Mouse (Mus musculus): Measurements from ENCODE around the gene Adora1. TPM values are rescaled to one million over a fixed set of nuclear protein-coding genes. Genes with fewer than 3 reads are reported as not detected.

Gene Adora1
- total and polyA plus RNA-seq, 3 experiments: not detected

DNA sequence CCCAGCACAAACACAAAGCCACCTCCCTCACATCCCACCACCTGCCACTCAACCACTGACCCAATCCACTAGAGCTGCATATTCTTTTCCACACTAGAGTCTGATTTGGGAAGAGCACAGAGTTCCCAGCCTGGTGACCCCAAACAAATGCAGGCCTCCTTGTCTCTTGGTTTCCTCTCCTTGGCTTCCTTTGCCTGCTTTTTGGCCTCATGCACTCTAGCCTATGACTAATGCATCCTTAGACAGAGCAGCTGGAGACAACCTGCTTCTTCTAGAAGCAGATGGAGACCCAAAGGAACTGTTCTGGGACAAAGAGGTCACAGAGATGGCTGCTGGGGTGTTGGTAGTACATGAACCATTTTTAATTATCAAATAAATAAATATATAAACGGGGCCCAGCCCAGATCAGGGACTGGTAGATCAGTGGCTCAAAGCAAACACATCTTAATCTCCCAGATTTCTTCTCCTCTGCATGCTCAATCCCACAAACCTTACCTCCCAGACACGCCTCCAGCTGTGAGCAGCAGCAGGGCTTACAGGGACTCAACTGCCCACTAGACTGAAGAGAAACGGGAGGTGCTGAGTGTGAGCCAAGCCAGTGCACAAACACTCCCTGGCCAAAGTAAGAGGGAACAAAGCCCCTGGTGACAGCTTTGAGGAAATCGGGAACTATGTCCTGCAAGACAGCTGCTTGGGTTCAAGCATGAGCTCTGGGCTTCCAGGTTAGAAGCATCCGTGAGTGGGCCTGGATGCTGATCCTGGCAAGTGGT is 5.2 kb downstream of the Adora1 start:
- no peak for DNase-seq (ENCODE audit: low read depth, low spot score)
- H3K4me3 ChIP-seq (ENCODE audit: control insufficient read depth in 1 of 2, insufficient read depth in 1 of 2, low read depth in 2 of 2, low read length in 2 of 2): no peak overlapping the region
- no peaks in the 10 kb centered on the region for H3K79me2 ChIP-seq (ENCODE audit: control insufficient read depth, insufficient read depth, low read length, poor library complexity)
- H3K4me1 ChIP-seq (ENCODE audit: control insufficient read depth in 1 of 2, insufficient read depth in 2 of 2, low read length in 2 of 2): peaks cover 3 to 20% of the 10 kb centered on the region in 2 experiments; a peak in 3 of 4 replicates
- H3K9ac ChIP-seq (ENCODE audit: control insufficient read depth, low read depth, low read length, poor library complexity, severe bottlenecking): no peak overlapping the region
- no peak for TF ChIP-seq ELF1 (IDR thresholded peaks at IDR 0.05; ENCODE audit: low read depth, low read length)
- TF ChIP-seq TAL1 (IDR thresholded peaks at IDR 0.05; ENCODE audit: low read length): no peak
- TF ChIP-seq TCF12 (IDR thresholded peaks at IDR 0.05; ENCODE audit: low read depth, low read length): no peak
- no peak for TF ChIP-seq ZMIZ1 (IDR thresholded peaks at IDR 0.05; ENCODE audit: low read depth, low read length)
- no peak for TF ChIP-seq POLR2AphosphoS2 (IDR thresholded peaks at IDR 0.05; ENCODE audit: low read length)
- no peak for TF ChIP-seq NELFE (IDR thresholded peaks at IDR 0.05; ENCODE audit: low read depth, low read length)
- TF ChIP-seq GABPA (IDR thresholded peaks at IDR 0.05; ENCODE audit: low read depth, low read length): no peak
- TF ChIP-seq NRF1 (IDR thresholded peaks at IDR 0.05; ENCODE audit: insufficient read depth, low read depth, low read length, poor library complexity, severe bottlenecking): no peak
- no peak for TF ChIP-seq HCFC1 (IDR thresholded peaks at IDR 0.05; ENCODE audit: low read depth, low read length)
- TF ChIP-seq MEF2A (IDR thresholded peaks at IDR 0.05; ENCODE audit: extremely low read depth, insufficient replicate concordance, low read depth, low read length, poor library complexity, severe bottlenecking): no peak
- peaks cover 0 to 3% of the 10 kb centered on the region in 2 experiments; a peak in 1 of 4 replicates for H3K36me3 ChIP-seq (ENCODE audit: control insufficient read depth in 1 of 2, insufficient read depth in 2 of 2, low read length in 2 of 2)
- no peaks in the 10 kb centered on the region for H3K9me3 ChIP-seq (replicated peaks; ENCODE audit: insufficient read depth, low read length)
- H3K27ac ChIP-seq (ENCODE audit: control insufficient read depth, low read depth, low read length): no peak overlapping the region
- peaks cover 0 to 9% of the 10 kb centered on the region in 2 experiments; a peak in 1 of 4 replicates for H3K27me3 ChIP-seq (ENCODE audit: control insufficient read depth in 1 of 2, insufficient read depth in 2 of 2, low read length in 2 of 2)

DNA sequence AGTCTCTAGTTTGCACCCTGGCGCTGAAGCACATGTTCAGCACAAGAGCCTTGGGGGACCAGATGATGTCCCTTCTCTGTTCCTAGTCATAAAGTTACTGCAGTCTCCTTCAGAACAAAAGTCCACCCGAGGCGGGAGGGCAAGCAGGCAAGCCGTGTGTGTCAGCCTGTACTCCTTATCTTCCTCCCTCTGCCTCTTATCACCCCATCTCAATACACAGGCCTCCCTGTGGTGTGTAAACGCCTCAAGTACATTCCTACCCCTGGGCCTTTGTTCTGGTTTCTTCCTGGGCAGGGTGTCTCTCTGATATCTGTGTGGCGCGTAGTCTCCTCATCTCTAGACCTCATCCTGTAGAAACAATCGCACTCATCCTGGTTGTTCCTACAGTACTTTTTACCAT is 8.5 kb downstream of the Adora1 start:
- Histone ChIP-seq H3K27ac (ENCODE audit: control insufficient read depth, low read depth, low read length) (no peak overlapping the region), H3K79me2 (ENCODE audit: control insufficient read depth, insufficient read depth, low read length, poor library complexity) (no peaks in the 10 kb centered on the region), H3K9ac (ENCODE audit: control insufficient read depth, low read depth, low read length, poor library complexity, severe bottlenecking) (no peak overlapping the region), H3K4me3 (ENCODE audit: control insufficient read depth in 1 of 2, insufficient read depth in 1 of 2, low read depth in 2 of 2, low read length in 2 of 2) (no peak overlapping the region), H3K36me3 (ENCODE audit: control insufficient read depth in 1 of 2, insufficient read depth in 2 of 2, low read length in 2 of 2) (no peaks in the 10 kb centered on the region), H3K27me3 (ENCODE audit: control insufficient read depth in 1 of 2, insufficient read depth in 2 of 2, low read length in 2 of 2) (peaks cover 0 to 9% of the 10 kb centered on the region in 2 experiments; a peak in 1 of 4 replicates), H3K4me1 (ENCODE audit: control insufficient read depth in 1 of 2, insufficient read depth in 2 of 2, low read length in 2 of 2) (peaks cover 0 to 5% of the 10 kb centered on the region in 2 experiments; a peak in 1 of 4 replicates), H3K9me3 (replicated peaks; ENCODE audit: insufficient read depth, low read length) (no peaks in the 10 kb centered on the region)
- no peak for DNase-seq (ENCODE audit: low read depth, low spot score)
- TF ChIP-seq MYC (IDR thresholded peaks at IDR 0.05; ENCODE audit: low read depth, low read length): no peak
- no peak for TF ChIP-seq HCFC1 (IDR thresholded peaks at IDR 0.05; ENCODE audit: low read depth, low read length)
- TF ChIP-seq POLR2AphosphoS2 (IDR thresholded peaks at IDR 0.05; ENCODE audit: low read length): no peak
- TF ChIP-seq SMC3 (IDR thresholded peaks at IDR 0.05; ENCODE audit: low read depth, low read length): no peak
- TF ChIP-seq ZNF384 (IDR thresholded peaks at IDR 0.05; ENCODE audit: low read depth, low read length): no peak
- no peak for TF ChIP-seq MAFK (IDR thresholded peaks at IDR 0.05; ENCODE audit: borderline replicate concordance, low read depth, low read length)
- TF ChIP-seq MEF2A (IDR thresholded peaks at IDR 0.05; ENCODE audit: extremely low read depth, insufficient replicate concordance, low read depth, low read length, poor library complexity, severe bottlenecking): no peak
- no peak for TF ChIP-seq ZC3H11A (IDR thresholded peaks at IDR 0.05; ENCODE audit: low read depth, low read length)
- no peak for TF ChIP-seq MYB (IDR thresholded peaks at IDR 0.05; ENCODE audit: low read depth, low read length)
- TF ChIP-seq MAZ (IDR thresholded peaks at IDR 0.05; ENCODE audit: low read depth, low read length): no peak
- no peak for TF ChIP-seq KAT2A (conservative IDR thresholded peaks at IDR 0.05; ENCODE audit: low read depth, low read length)
- TF ChIP-seq TBP (IDR thresholded peaks at IDR 0.05; ENCODE audit: low read depth, low read length): no peak
- TF ChIP-seq ELF1 (IDR thresholded peaks at IDR 0.05; ENCODE audit: low read depth, low read length): no peak
- no peak for TF ChIP-seq GATA1 (IDR thresholded peaks at IDR 0.05; ENCODE audit: low read depth, low read length)
- no peak for TF ChIP-seq SIN3A (IDR thresholded peaks at IDR 0.05; ENCODE audit: low read length)
